Mouse (Mus musculus): ENCODE results near the gene 2610021A01Rik. TPM values are rescaled to one million over a fixed set of nuclear protein-coding genes. Genes with fewer than 3 reads are reported as not detected.

Gene 2610021A01Rik
- polyA plus RNA-seq, 1 experiment from 2014 or later: 4.4 TPM

Other genes with a start within 250 kb of the 2610021A01Rik start
- 10.0 and 10.1 TPM in 2 replicates for gene AI987944, start 205.9 kb upstream of the 2610021A01Rik start, polyA plus RNA-seq (2015; fragmentation: Nextera tagmentation; extraction: Ambion mirVana)
- 0.07 TPM in 2 replicates for gene Vmn2r57, start 150.5 kb upstream of the 2610021A01Rik start, polyA plus RNA-seq (2015; fragmentation: Nextera tagmentation; extraction: Ambion mirVana)
- not detected in 2 replicates for gene Gm20449, start 99.8 kb upstream of the 2610021A01Rik start, polyA plus RNA-seq (2015; fragmentation: Nextera tagmentation; extraction: Ambion mirVana)
- 5.5 and 6.3 TPM in 2 replicates for gene AW146154, start 99.3 kb upstream of the 2610021A01Rik start, polyA plus RNA-seq (2015; fragmentation: Nextera tagmentation; extraction: Ambion mirVana)
- not detected in 2 replicates for gene Gm6871, start 25.6 kb upstream of the 2610021A01Rik start, polyA plus RNA-seq (2015; fragmentation: Nextera tagmentation; extraction: Ambion mirVana)
- 4.4 and 4.8 TPM in 2 replicates for gene Zfp788, start 34.0 kb downstream of the 2610021A01Rik start, polyA plus RNA-seq (2015; fragmentation: Nextera tagmentation; extraction: Ambion mirVana)

Data from intestine, postnatal 0 days (tissue).